Mouse (Mus musculus) layer of hippocampus, postnatal 14 days (tissue): ENCODE results near the gene Ldlrad3. TPM values are rescaled to one million over a fixed set of nuclear protein-coding genes. Genes with fewer than 3 reads are reported as not detected.

Experiments used
- DNase-seq, 2 experiments: peaks; one replicate each; pipeline ENCODE4 v3.0.0; 2021 to 2022; ENCODE audit warnings: low spot score in 2 of 2, mixed read lengths in 1 of 2
- total RNA-seq, 2 experiments: library from RNA; stranded (reverse); gene quantifications; 2 replicates each; pipeline ENCODE4 v1.2.3; 2021

Ldlrad3 gene
- total RNA-seq, 2 experiments from 2014 or later = 10.5 to 12.2 TPM

DNA sequence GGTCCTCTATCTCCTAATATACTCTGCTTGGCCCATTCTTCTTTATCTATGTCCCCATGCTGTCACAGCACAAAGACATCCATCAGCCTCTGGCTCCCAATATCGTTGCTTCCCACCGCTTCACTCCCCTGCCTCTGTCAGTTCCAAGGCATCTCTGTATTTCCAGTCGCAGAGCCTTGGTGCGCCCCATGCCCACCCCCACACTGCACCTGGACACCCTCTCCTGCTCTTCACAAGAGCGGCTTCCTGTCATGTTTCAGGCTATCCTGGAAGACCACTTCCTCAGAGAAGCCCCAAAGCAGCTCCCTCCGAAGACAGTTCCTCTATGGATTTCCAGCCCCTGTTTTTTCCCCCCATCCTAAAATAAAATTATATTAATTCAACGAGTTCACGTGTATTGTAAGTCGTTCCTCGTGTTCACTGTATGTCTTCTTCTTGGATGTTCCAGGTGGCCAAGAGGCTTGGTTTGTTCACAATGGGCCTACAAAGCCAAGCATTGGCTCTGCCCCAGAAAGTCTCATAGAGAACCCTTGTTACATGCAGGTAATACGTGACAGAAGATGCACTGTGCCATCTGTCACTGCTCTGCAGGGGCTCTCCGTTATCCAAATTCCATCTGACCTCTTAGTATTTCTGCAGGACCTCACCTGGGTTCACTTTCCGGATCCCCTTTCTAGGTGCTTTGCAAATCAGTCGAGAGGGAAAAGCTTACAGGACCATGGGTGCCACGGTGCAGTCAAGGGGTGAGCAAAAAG is 276.7 kb downstream of the Ldlrad3 start:
- DNase-seq = no peak

DNA sequence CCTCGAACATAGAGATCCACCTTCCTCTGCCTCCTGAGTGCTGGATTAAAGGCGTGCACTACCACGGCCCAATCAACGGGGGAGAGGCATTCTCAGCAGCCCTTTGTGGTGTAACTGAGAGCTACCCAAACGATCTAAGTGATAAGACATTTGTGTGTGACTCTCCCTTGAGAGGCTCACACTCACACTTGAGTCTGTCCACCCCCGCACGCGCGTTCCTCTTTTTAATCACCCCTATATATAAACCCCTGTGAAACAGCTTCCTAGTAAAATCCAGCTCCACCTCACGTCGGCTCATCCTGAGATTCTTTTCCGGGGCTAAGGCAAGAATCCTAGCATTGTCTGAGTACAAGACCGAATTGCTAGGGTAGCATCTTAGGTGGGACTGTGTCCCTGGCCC is 277.4 kb downstream of the Ldlrad3 start:
- DNase-seq = no peak

DNA sequence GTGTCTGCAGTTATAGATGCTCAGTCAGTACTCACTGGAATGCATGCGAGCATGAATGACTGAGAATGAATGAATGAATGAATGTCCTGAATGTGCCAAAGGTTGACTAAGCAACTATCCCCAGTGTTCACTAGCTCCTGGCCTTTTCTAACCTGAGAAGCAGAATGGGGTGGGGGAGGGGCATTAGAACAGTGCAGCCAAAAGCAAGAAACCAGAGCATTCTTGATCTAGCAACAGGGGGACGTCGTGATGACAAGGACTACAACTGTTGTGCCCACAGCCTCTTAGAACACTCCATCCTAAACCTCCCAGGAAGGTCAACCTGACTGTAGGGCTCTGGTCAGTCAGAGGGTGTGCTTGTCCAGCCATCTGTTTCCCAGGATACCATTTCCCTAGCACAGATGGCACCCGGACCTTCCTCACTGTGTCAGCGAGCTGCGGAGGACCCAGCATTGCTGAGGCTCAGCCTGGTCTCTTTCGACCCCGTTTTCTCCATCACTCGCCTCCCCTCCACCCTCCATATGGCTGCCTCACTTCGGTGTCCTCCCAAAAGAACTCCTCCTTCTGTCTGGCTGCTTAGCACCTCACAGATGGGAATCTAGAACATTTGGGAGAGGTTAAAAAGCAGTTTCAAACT is 278.7 kb downstream of the Ldlrad3 start:
- DNase-seq = no peak

DNA sequence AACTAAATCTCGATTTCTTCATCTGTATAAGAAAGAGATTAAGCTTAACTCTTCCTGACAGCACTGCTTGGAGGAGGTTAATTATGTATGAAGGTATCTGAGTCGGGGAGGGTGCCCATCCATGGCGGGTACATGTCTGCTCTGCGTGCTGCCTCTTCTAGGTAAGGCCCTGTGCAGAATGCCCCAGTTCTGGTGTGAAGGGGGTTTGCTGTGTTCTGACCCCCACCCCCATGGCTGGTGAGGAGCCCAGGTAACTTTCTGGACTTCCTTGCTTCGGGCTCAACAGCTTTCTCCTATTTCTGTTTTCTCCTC is 279.9 kb downstream of the Ldlrad3 start:
- no peak for DNase-seq

DNA sequence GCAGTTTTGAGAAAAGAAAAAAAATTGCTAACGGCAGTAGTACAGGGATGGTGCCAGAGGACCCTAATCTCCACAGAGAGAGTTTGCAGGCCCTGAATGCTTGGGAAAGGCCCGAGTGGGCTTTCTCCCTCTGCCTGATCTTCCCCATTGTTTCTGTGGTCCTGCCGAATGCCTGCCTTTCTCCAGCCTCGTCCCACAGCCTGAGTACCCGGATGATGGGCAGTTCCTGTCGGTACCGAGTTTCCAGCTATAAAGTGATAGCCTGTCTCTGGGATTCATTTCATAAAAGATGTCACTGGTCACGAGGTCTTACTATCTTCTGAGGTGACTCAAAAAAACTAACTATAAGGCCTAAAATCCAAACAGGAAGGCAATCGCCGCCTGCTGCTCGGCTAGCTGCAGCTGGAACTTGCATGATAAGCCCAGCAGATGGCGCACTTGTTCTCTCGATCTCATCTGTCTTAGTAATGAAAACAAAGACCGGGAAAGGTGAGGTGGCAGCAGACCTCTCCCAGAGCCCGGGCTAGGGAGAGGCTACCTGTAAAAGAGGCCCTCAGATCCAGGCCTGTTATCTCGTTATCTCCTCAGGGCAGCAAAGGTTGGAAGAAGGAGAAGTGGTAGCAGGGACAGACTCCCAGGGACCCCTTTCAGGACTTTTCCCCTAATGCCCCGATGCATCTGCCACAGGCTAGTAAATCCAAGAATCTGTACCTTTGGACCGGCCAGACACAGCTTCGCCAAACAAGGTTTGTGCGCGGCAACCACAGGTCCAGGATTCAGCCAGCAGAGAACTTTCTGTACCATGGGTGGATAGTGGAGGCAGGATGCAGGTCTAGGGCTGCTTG is 280.4 kb downstream of the Ldlrad3 start:
- DNase-seq = peak; percentile 82 to 83

DNA sequence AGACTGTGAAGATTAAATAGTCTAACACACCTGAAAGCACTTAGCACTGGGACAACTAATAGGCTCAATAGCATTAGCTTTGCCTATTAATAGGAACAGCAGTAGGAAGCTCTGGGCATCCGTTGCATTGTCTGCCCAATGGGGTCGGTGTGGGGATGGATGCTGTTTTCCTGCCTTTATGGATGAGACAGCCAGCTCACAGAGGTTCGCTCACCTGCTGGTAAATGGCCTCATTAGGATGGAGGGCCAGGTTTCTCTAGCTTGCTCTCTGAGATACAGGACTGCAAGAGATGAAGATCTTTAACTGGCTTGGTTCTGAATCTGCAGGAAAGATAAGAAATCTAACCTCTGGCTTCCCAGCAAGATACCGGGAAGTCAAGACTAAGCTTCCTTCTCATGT is 284.0 kb downstream of the Ldlrad3 start:
- DNase-seq = no peak

Other genes starting within 250 kb of the Ldlrad3 start
- 100 to 1,000 TPM; 151 to 162 TPM for gene Trim44, start 221.4 kb upstream of the Ldlrad3 start, total RNA-seq